Mouse (Mus musculus): ENCODE data around the gene N4bp1.

GRCm38 (mm10) chr8:86841556-86842309 lies 43.3 kb downstream of the N4bp1 start:
- TF ChIP-seq POLR2A (IDR thresholded peaks at IDR 0.05; ENCODE audit: insufficient read length, low read depth) (no peak), CEBPB (IDR thresholded peaks at IDR 0.05; ENCODE audit: insufficient read depth, poor library complexity, severe bottlenecking) (no peak), MYOG (IDR thresholded peaks at IDR 0.05; ENCODE audit: control insufficient read depth in 1 of 3, insufficient read depth in 1 of 3, insufficient read length in 2 of 3, low read depth in 2 of 3) (no peak), MYOD1 (IDR thresholded peaks at IDR 0.05; ENCODE audit: control insufficient read depth in 1 of 3, insufficient read length in 2 of 3, low read depth in 2 of 3) (no peak), SRF (IDR thresholded peaks at IDR 0.05; ENCODE audit: control insufficient read depth, insufficient read length, low read depth) (no peak), USF1 (IDR thresholded peaks at IDR 0.05; ENCODE audit: low read depth) (no peak), MAX (IDR thresholded peaks at IDR 0.05; ENCODE audit: low read depth) (no peak)

All from myocyte (in vitro differentiated cells).